Mouse (Mus musculus) limb, embryonic 14.5 days (tissue): ENCODE measurements at regions not wholly inside any gene's neighbourhood (a gene's known extent, or its start where the extent isn't known, plus 50 kb on each side); places are given as distances from the start of the nearest gene placed in this dataset.

ENCODE experiments used
- ATAC-seq: fragments of 200-750 bp; cut with Nextera tagmentation; 2 replicates; pipeline ENCODE4 v1.8.0; 2017; ENCODE audit warnings: low read depth, moderate number of reproducible peaks, moderate TSS enrichment; ENCODE audit not compliant: low FRiP score
- DNase-seq: peaks from one replicate; pipeline ENCODE4 v3.0.0-alpha.2; 2015; ENCODE audit warnings: low spot score
- H3K27ac ChIP-seq: fragments of 300-500 bp; sonication (generic); replicated peaks from 2 replicates; pipeline ENCODE4 v1.5.1; 2014; ENCODE audit warnings: low read depth, mild to moderate bottlenecking, low read length, moderate library complexity, mixed read lengths
- H3K27me3 ChIP-seq: fragments of 300-500 bp; sonication (generic); 2 replicates; pipeline ENCODE4 v1.6.1; 2014; ENCODE audit warnings: low read length, mixed read lengths; ENCODE audit not compliant: control insufficient read depth, insufficient read depth
- H3K36me3 ChIP-seq: fragments of 300-500 bp; sonication (generic); 2 replicates; pipeline ENCODE4 v1.6.1; 2014; ENCODE audit warnings: mild to moderate bottlenecking, low read length, moderate library complexity, mixed read lengths; ENCODE audit not compliant: control insufficient read depth, insufficient read depth
- H3K4me1 ChIP-seq: fragments of 300-500 bp; sonication (generic); 2 replicates; pipeline ENCODE4 v1.6.1; 2014; ENCODE audit warnings: antibody characterized with exemption, low read length, mixed read lengths; ENCODE audit not compliant: control insufficient read depth, insufficient read depth
- H3K4me2 ChIP-seq: fragments of 300-500 bp; sonication (generic); replicated peaks from 2 replicates; pipeline ENCODE4 v1.6.1; 2014; ENCODE audit warnings: low read depth, mild to moderate bottlenecking, low read length, moderate library complexity; ENCODE audit not compliant: severe bottlenecking
- H3K4me3 ChIP-seq: fragments of 300-500 bp; sonication (generic); replicated peaks from 2 replicates; pipeline ENCODE4 v1.5.1; 2014; ENCODE audit warnings: low read length
- H3K9ac ChIP-seq: fragments of 300-500 bp; sonication (generic); 2 replicates; pipeline ENCODE4 v1.6.1; 2014; ENCODE audit warnings: mild to moderate bottlenecking, low read depth, low read length, moderate library complexity; ENCODE audit not compliant: severe bottlenecking
- H3K9me3 ChIP-seq: fragments of 300-500 bp; sonication (generic); 2 replicates; pipeline ENCODE4 v1.6.1; 2016; ENCODE audit warnings: low read length; ENCODE audit not compliant: control insufficient read depth
- POLR2A ChIP-seq: fragments of 200-500 bp; IDR thresholded peaks from 2 replicates; pipeline ENCODE4 v1.8.0; 2012; ENCODE audit warnings: inconsistent platforms, mild to moderate bottlenecking, moderate library complexity, borderline replicate concordance; ENCODE audit not compliant: insufficient read depth, insufficient read length; ENCODE audit errors: extremely low read depth
- WGBS: fragments of 180-500 bp; shearing (Covaris S2); extraction: QIAGEN DNeasy Blood & Tissue Kit; methylation state at CpG from one replicate; pipeline ENCODE4 v1.1.7; 2014; 5-methylcytosine and 5-hydroxymethylcytosine counted together

- no peak overlapping the region for H3K9ac ChIP-seq
- no peak for TF ChIP-seq POLR2A
- H3K9me3 ChIP-seq = no peaks in the 10 kb centered on the region
- no peak overlapping the region for H3K4me3 ChIP-seq
- ATAC-seq (no peak), DNase-seq (no peak)
- H3K4me2 ChIP-seq = no peak overlapping the region
- no peaks in the 10 kb centered on the region for H3K27me3 ChIP-seq
- H3K27ac ChIP-seq = no peak overlapping the region
- no peaks in the 10 kb centered on the region for H3K36me3 ChIP-seq
- peaks cover 3% of the 10 kb centered on the region; the same call in 1 of the 2 replicates for H3K4me1 ChIP-seq
- WGBS = 66% methylated on average over 6 of the region's 6 CpGs
Measured at GRCm38 (mm10) chr11:110632001-110632400, 233.1 kb downstream of the Map2k6 start.

- H3K4me3 ChIP-seq = no peak overlapping the region
- no peak overlapping the region for H3K9ac ChIP-seq
- DNase-seq = no peak
- ATAC-seq = 0 out of 2 replicates have a peak, but pooled peaks have one; percentile 44
- 68% methylated on average over 5 of the region's 5 CpGs for WGBS
- H3K27ac ChIP-seq = no peak overlapping the region
- no peak for TF ChIP-seq POLR2A
- H3K4me2 ChIP-seq = no peak overlapping the region
- no peaks in the 10 kb centered on the region for H3K36me3 ChIP-seq
- H3K27me3 ChIP-seq = no peaks in the 10 kb centered on the region
- H3K9me3 ChIP-seq = no peaks in the 10 kb centered on the region
- peaks cover 3% of the 10 kb centered on the region; the same call in 1 of the 2 replicates for H3K4me1 ChIP-seq
Measured at GRCm38 (mm10) chr11:110633351-110633750, 234.4 kb downstream of the Map2k6 start.

GRCm38 (mm10) chr11:110642485-110642884 lies 243.6 kb downstream of the Map2k6 start:
- ATAC-seq (no peak), DNase-seq (no peak)
- Histone ChIP-seq H3K4me3 (no peak overlapping the region), H3K27ac (no peak overlapping the region), H3K9me3 (no peaks in the 10 kb centered on the region), H3K4me2 (no peak overlapping the region), H3K4me1 (no peaks in the 10 kb centered on the region; the same call in 1 of the 2 replicates), H3K9ac (no peak overlapping the region), H3K36me3 (no peaks in the 10 kb centered on the region), H3K27me3 (no peaks in the 10 kb centered on the region)
- WGBS = 78% methylated on average over 13 of the region's 13 CpGs
- TF ChIP-seq POLR2A = no peak

- H3K9me3 ChIP-seq = no peaks in the 10 kb centered on the region
- ATAC-seq = peak; percentile 41; the same call in 1 of the 2 replicates
- peak; percentile 35 for DNase-seq
Measured at GRCm38 (mm10) chr11:110649575-110650210, 250.8 kb downstream of the Map2k6 start.

GRCm38 (mm10) chr11:110652068-110652467 lies 253.1 kb downstream of the Map2k6 start:
- ATAC-seq (no peak; the same call in 1 of the 2 replicates), DNase-seq (no peak)
- no peak overlapping the region for H3K4me3 ChIP-seq
- WGBS = 57% methylated on average over 3 of the region's 3 CpGs
- no peaks in the 10 kb centered on the region for H3K36me3 ChIP-seq
- no peak for TF ChIP-seq POLR2A
- peaks cover 16% of the 10 kb centered on the region for H3K4me1 ChIP-seq
- H3K27me3 ChIP-seq = no peaks in the 10 kb centered on the region
- H3K27ac ChIP-seq = no peak overlapping the region
- H3K4me2 ChIP-seq = no peak overlapping the region
- H3K9me3 ChIP-seq = no peaks in the 10 kb centered on the region
- H3K9ac ChIP-seq = no peak overlapping the region

More at GRCm38 (mm10) chr11:110649575-110650210, 250.8 kb downstream of the Map2k6 start:
- Histone ChIP-seq H3K4me2 (no peak overlapping the region), H3K27ac (no peak overlapping the region), H3K4me3 (no peak overlapping the region), H3K4me1 (peaks cover 16% of the 10 kb centered on the region), H3K27me3 (no peaks in the 10 kb centered on the region), H3K9ac (no peak overlapping the region), H3K36me3 (no peaks in the 10 kb centered on the region)
- no peak for TF ChIP-seq POLR2A
- 17% methylated on average over 7 of the region's 7 CpGs for WGBS
